Mouse (Mus musculus): ENCODE measurements around the gene Ciao2b. TPM values are rescaled to one million over a fixed set of nuclear protein-coding genes. Genes with fewer than 3 reads are reported as not detected.
A peak's percentile ranks its signal among the peaks of the same experiment; 100 is the strongest.

Gene Ciao2b
- total and polyA plus RNA-seq, 3 experiments: 78.7 to 110 TPM; not detected in 1

- Histone ChIP-seq H3K36me3 (ENCODE audit: control insufficient read depth in 1 of 2, insufficient read depth in 2 of 2, low read length in 2 of 2) (peaks cover 0 to 36% of the 10 kb centered on the region in 2 experiments; a peak in 2 of 4 replicates), H3K27me3 (ENCODE audit: control insufficient read depth in 1 of 2, insufficient read depth in 2 of 2, low read length in 2 of 2) (no peaks in the 10 kb centered on the region), H3K4me3 (ENCODE audit: control insufficient read depth in 1 of 2, insufficient read depth in 1 of 2, low read depth in 2 of 2, low read length in 2 of 2) (peak within 1 kb of the TSS; percentile 83 to 93), H3K79me2 (ENCODE audit: control insufficient read depth, insufficient read depth, low read length, poor library complexity) (peaks cover 34% of the 10 kb centered on the region), H3K9me3 (replicated peaks; ENCODE audit: insufficient read depth, low read length) (no peaks in the 10 kb centered on the region), H3K27ac (ENCODE audit: control insufficient read depth, low read depth, low read length) (peak within 1 kb of the TSS; percentile 88), H3K4me1 (ENCODE audit: control insufficient read depth in 1 of 2, insufficient read depth in 2 of 2, low read length in 2 of 2) (peaks cover 15 to 26% of the 10 kb centered on the region in 2 experiments), H3K9ac (ENCODE audit: control insufficient read depth, low read depth, low read length, poor library complexity, severe bottlenecking) (peak within 1 kb of the TSS; percentile 77)
- peak; percentile 98 for DNase-seq (ENCODE audit: low read depth, low spot score)
- no peak for TF ChIP-seq RAD21 (IDR thresholded peaks at IDR 0.05; ENCODE audit: low read depth, low read length)
- no peak for TF ChIP-seq KAT2A (conservative IDR thresholded peaks at IDR 0.05; ENCODE audit: low read depth, low read length)
- TF ChIP-seq BHLHE40 (IDR thresholded peaks at IDR 0.05; ENCODE audit: borderline replicate concordance, low read depth, low read length): peak; percentile 91
- no peak for TF ChIP-seq ZC3H11A (IDR thresholded peaks at IDR 0.05; ENCODE audit: low read depth, low read length)
- TF ChIP-seq POLR2A (IDR thresholded peaks at IDR 0.05; ENCODE audit: control insufficient read depth in 1 of 2, insufficient read depth in 1 of 2, low read depth in 1 of 2, low read length in 2 of 2, poor library complexity in 1 of 2): peak; percentile 62 to 93; a peak in 3 of 4 replicates
- peak; percentile 98 for TF ChIP-seq USF1 (IDR thresholded peaks at IDR 0.05; ENCODE audit: low read depth, low read length)
- peak; percentile 73 for TF ChIP-seq ETS1 (IDR thresholded peaks at IDR 0.05; ENCODE audit: low read depth, low read length)
- TF ChIP-seq NELFE (IDR thresholded peaks at IDR 0.05; ENCODE audit: low read depth, low read length): peak; percentile 88
- TF ChIP-seq GATA1 (IDR thresholded peaks at IDR 0.05; ENCODE audit: low read depth, low read length): peak; percentile 67
- peak; percentile 91 for TF ChIP-seq MXI1 (IDR thresholded peaks at IDR 0.05; ENCODE audit: low read depth, low read length)
- TF ChIP-seq JUND (IDR thresholded peaks at IDR 0.05; ENCODE audit: low read depth, low read length): no peak
- peak; percentile 24; the same call in 1 of the 2 replicates for TF ChIP-seq TCF12 (IDR thresholded peaks at IDR 0.05; ENCODE audit: low read depth, low read length)
- TF ChIP-seq CHD1 (IDR thresholded peaks at IDR 0.05; ENCODE audit: low read depth, low read length): no peak
- TF ChIP-seq HCFC1 (IDR thresholded peaks at IDR 0.05; ENCODE audit: low read depth, low read length): peak; percentile 78
- TF ChIP-seq POLR2AphosphoS2 (IDR thresholded peaks at IDR 0.05; ENCODE audit: low read length): peak; percentile 92
- TF ChIP-seq ZMIZ1 (IDR thresholded peaks at IDR 0.05; ENCODE audit: low read depth, low read length): peak; percentile 93
- TF ChIP-seq RCOR1 (IDR thresholded peaks at IDR 0.05; ENCODE audit: low read depth, low read length): no peak
- no peak for TF ChIP-seq SMC3 (IDR thresholded peaks at IDR 0.05; ENCODE audit: low read depth, low read length)
- TF ChIP-seq MAFK (IDR thresholded peaks at IDR 0.05; ENCODE audit: borderline replicate concordance, low read depth, low read length): peak; percentile 15; the same call in 1 of the 2 replicates
- peak; percentile 68 for TF ChIP-seq NRF1 (IDR thresholded peaks at IDR 0.05; ENCODE audit: insufficient read depth, low read depth, low read length, poor library complexity, severe bottlenecking)
- TF ChIP-seq MAZ (IDR thresholded peaks at IDR 0.05; ENCODE audit: low read depth, low read length): peak; percentile 95
- TF ChIP-seq MAX (IDR thresholded peaks at IDR 0.05; ENCODE audit: low read length): peak; percentile 93
- peak in 1 of 2 experiments; percentile 7; a peak in 1 of 4 replicates for TF ChIP-seq EP300 (IDR thresholded peaks at IDR 0.05; ENCODE audit: low read depth in 1 of 2, low read length in 2 of 2)
- TF ChIP-seq TAL1 (IDR thresholded peaks at IDR 0.05; ENCODE audit: low read length): no peak
- TF ChIP-seq SIN3A (IDR thresholded peaks at IDR 0.05; ENCODE audit: low read length): peak; percentile 90
- TF ChIP-seq CHD2 (IDR thresholded peaks at IDR 0.05; ENCODE audit: low read length): peak; percentile 84
- 0 out of 2 replicates have a peak, but pooled peaks have one; percentile 4 for TF ChIP-seq ZNF384 (IDR thresholded peaks at IDR 0.05; ENCODE audit: low read depth, low read length)
- no peak for TF ChIP-seq CTCF (IDR thresholded peaks at IDR 0.05 in 2 of 3, conservative IDR thresholded peaks at IDR 0.05 in 1 of 3; ENCODE audit: control insufficient read depth in 1 of 3, insufficient read depth in 1 of 3, low read depth in 2 of 3, low read length in 3 of 3, poor library complexity in 1 of 3, severe bottlenecking in 1 of 3)
- peak; percentile 90 for TF ChIP-seq TBP (IDR thresholded peaks at IDR 0.05; ENCODE audit: low read depth, low read length)
- peak; percentile 68 for TF ChIP-seq MYC (IDR thresholded peaks at IDR 0.05; ENCODE audit: low read depth, low read length)
- TF ChIP-seq POLR2AphosphoS5 (IDR thresholded peaks at IDR 0.05; ENCODE audit: borderline replicate concordance, low read depth, low read length): no peak
- no peak for TF ChIP-seq ZKSCAN1 (IDR thresholded peaks at IDR 0.05; ENCODE audit: low read depth, low read length)
- no peak for TF ChIP-seq MYB (IDR thresholded peaks at IDR 0.05; ENCODE audit: low read depth, low read length)
- no peak; the same call in 1 of the 2 replicates for TF ChIP-seq MEF2A (IDR thresholded peaks at IDR 0.05; ENCODE audit: extremely low read depth, insufficient replicate concordance, low read depth, low read length, poor library complexity, severe bottlenecking)
- peak; percentile 68 to 86; a peak in 3 of 4 replicates for TF ChIP-seq USF2 (IDR thresholded peaks at IDR 0.05; ENCODE audit: borderline replicate concordance in 1 of 2, insufficient read depth in 1 of 2, low read depth in 1 of 2, low read length in 2 of 2)
- TF ChIP-seq UBTF (IDR thresholded peaks at IDR 0.05; ENCODE audit: borderline replicate concordance, insufficient read depth, low read depth, low read length): no peak
Observed at GRCm38 (mm10) chr8:104591133-104591834, 50.5 kb downstream of the Ciao2b start, which contains the start of gene Pdp2. Gene Pdp2 (plus strand): TSS chr8:104591451.

Measured in MEL (cell line).